In genomic region chr8:94995336-94995893, GRCm38 (mm10) we compare ENCODE assay signal across 9 mouse cellular contexts. TPM values are rescaled to one million over a fixed set of nuclear protein-coding genes. Genes with fewer than 3 reads are reported as not detected.
DNase-seq lines count a peak whose midpoint lies in the region; ATAC-seq and TF ChIP-seq lines count a peak whose summit lies in the region.
"Had no signal": no experiment of that assay in that cellular context is flagged by ENCODE, and none has a peak within 500 bp of the region (broad histone marks: within the 10 kb centered on the region; RNA-seq: fewer than 3 reads in every experiment).

No protein-coding gene starts in this region.

- H3K9me3 ChIP-seq in heart, postnatal 0 days (replicated peaks; ENCODE audit: control insufficient read depth, low read length), result no peaks in the 10 kb centered on the region
- no peaks in the 10 kb centered on the region for H3K9me3 ChIP-seq in hindbrain, embryonic 10.5 days
- H3K9me3 ChIP-seq in midbrain, embryonic 13.5 days, result no peaks in the 10 kb centered on the region

- no peaks in the 10 kb centered on the region for H3K27me3 ChIP-seq in heart, postnatal 0 days (ENCODE audit: control insufficient read depth, insufficient read depth, low read length)
- no peaks in the 10 kb centered on the region for H3K27me3 ChIP-seq in hindbrain, embryonic 10.5 days (ENCODE audit: insufficient read depth, poor library complexity, severe bottlenecking)
- H3K27me3 ChIP-seq in midbrain, embryonic 13.5 days, result no peaks in the 10 kb centered on the region

- TF ChIP-seq CTCF in heart, postnatal 0 days (IDR thresholded peaks at IDR 0.05; ENCODE audit: low read depth), result no peak
- no peak for TF ChIP-seq CTCF in lung, adult 2 months (IDR thresholded peaks at IDR 0.05; ENCODE audit: insufficient read depth, low read length)

- WGBS in heart, postnatal 0 days, result 75% methylated on average over 5 of the region's 5 CpGs
- WGBS in hindbrain, embryonic 10.5 days, result 52% methylated on average over 5 of the region's 5 CpGs
- WGBS in midbrain, embryonic 13.5 days, result 22% methylated on average over 5 of the region's 5 CpGs
- WGBS in lung, adult 2 months, result 61% methylated on average over 5 of the region's 5 CpGs

- intact Hi-C loops in heart, postnatal 36 days (cut with DNase I), result no loop called here

- H3K9ac ChIP-seq in heart, postnatal 0 days (replicated peaks; ENCODE audit: low read depth, low read length), result no peak overlapping the region
- peak overlapping the region; percentile 97 for H3K9ac ChIP-seq in midbrain, embryonic 13.5 days (replicated peaks)

- no peak for ATAC-seq in heart, postnatal 0 days (ENCODE audit: insufficient read depth, low read depth)
- no peak for ATAC-seq in midbrain, embryonic 13.5 days
- no peak for ATAC-seq in monocyte, adult 5-6 weeks (replicated peaks; ENCODE audit: insufficient number of reproducible peaks, low FRiP score, low TSS enrichment, poor library complexity, severe bottlenecking)

- 0 out of 2 replicates have a peak overlapping the region, but pooled peaks have one; percentile 8 for H3K27ac ChIP-seq in heart, postnatal 0 days (ENCODE audit: low read depth)
- H3K27ac ChIP-seq in hindbrain, embryonic 10.5 days, result peak overlapping the region; percentile 98
- H3K27ac ChIP-seq in midbrain, embryonic 13.5 days, result peak overlapping the region; percentile 96

- no peak for TF ChIP-seq EP300 in heart, postnatal 0 days (IDR thresholded peaks at IDR 0.05; ENCODE audit: low read depth)

- H3K36me3 ChIP-seq in heart, postnatal 0 days (replicated peaks; ENCODE audit: control insufficient read depth, insufficient read depth, low read length), result no peaks in the 10 kb centered on the region
- H3K36me3 ChIP-seq in hindbrain, embryonic 10.5 days, result peaks cover 14% of the 10 kb centered on the region; the same call in 1 of the 2 replicates
- H3K36me3 ChIP-seq in midbrain, embryonic 13.5 days, result no peaks in the 10 kb centered on the region

- no peak for DNase-seq in heart, postnatal 0 days (ENCODE audit: low spot score)
- DNase-seq in heart, postnatal 36 days, result no peak
- peak; percentile 75 for DNase-seq in adrenal gland, postnatal 14 days
- DNase-seq in hindbrain, embryonic 10.5 days (ENCODE audit: low spot score), result peak; percentile 22
- DNase-seq in thymus, postnatal 36 days, result no peak
- no peak for DNase-seq in lung, adult 2 months
- DNase-seq: thymus, postnatal 14 days had no signal

- H3K4me1 ChIP-seq in heart, postnatal 0 days (ENCODE audit: control insufficient read depth, insufficient read depth), result peaks cover 49% of the 10 kb centered on the region
- H3K4me1 ChIP-seq in hindbrain, embryonic 10.5 days (replicated peaks), result peaks cover 100% of the 10 kb centered on the region
- peaks cover 78% of the 10 kb centered on the region for H3K4me1 ChIP-seq in midbrain, embryonic 13.5 days (replicated peaks)
- H3K4me1 ChIP-seq in lung, adult 2 months (ENCODE audit: control insufficient read depth, insufficient read depth, low read length), result peaks cover 38% of the 10 kb centered on the region

- H3K4me3 ChIP-seq in heart, postnatal 0 days (ENCODE audit: low read depth, low read length), result no peak overlapping the region
- peak overlapping the region; percentile 61 for H3K4me3 ChIP-seq in hindbrain, embryonic 10.5 days
- peak overlapping the region; percentile 71 for H3K4me3 ChIP-seq in midbrain, embryonic 13.5 days (replicated peaks)
- H3K4me3 ChIP-seq in lung, adult 2 months (replicated peaks; ENCODE audit: extremely low read depth, low read depth, low read length), result no peak overlapping the region

- H3K4me2 ChIP-seq in heart, postnatal 0 days (ENCODE audit: low read depth, low read length), result no peak overlapping the region
- peak overlapping the region; percentile 98 for H3K4me2 ChIP-seq in midbrain, embryonic 13.5 days (replicated peaks)

- TF ChIP-seq POLR2A in lung, adult 2 months (IDR thresholded peaks at IDR 0.05; ENCODE audit: borderline replicate concordance, extremely low read depth, low read depth, low read length), result no peak

RNA-seq across cellular contexts. Expression of gene Adgrg1, which starts 20.9 kb away (rescaled TPM):
- total RNA-seq in heart, postnatal 0 days (2014; rRNA removed; ENCODE audit: low replicate concordance), result 8.0 and 19.2 TPM in 2 replicates
- polyA plus RNA-seq in heart, postnatal 0 days (2015; fragmentation: Nextera tagmentation; extraction: Ambion mirVana), result 5.6 and 6.6 TPM in 2 replicates
- 10 to 100 TPM; 42.5 to 62.0 TPM for total RNA-seq in heart, postnatal 36 days (2021)
- 35.5 and 54.3 TPM in 2 replicates for total RNA-seq in adrenal gland, postnatal 14 days (2021)
- polyA plus RNA-seq in hindbrain, embryonic 10.5 days (2016; fragmentation: Nextera tagmentation; extraction: Ambion mirVana), result 101 and 186 TPM in 2 replicates
- 189 and 212 TPM in 2 replicates for polyA plus RNA-seq in midbrain, embryonic 13.5 days (2015; fragmentation: Nextera tagmentation; extraction: Ambion mirVana)
- 192 and 233 TPM in 2 replicates for polyA plus RNA-seq in lung, adult 2 months (2012; rRNA removed)
- total RNA-seq in monocyte, adult 5-6 weeks (2017), result 2.2 to 16.6 TPM (median 4.6 TPM) in 3 replicates

RNA-seq across cellular contexts. Expression of gene Adgrg3, which starts 22.1 kb away (rescaled TPM):
- total RNA-seq in heart, postnatal 0 days (2014; rRNA removed; ENCODE audit: low replicate concordance), result 4.4 and 5.4 TPM in 2 replicates
- polyA plus RNA-seq in heart, postnatal 0 days (2015; fragmentation: Nextera tagmentation; extraction: Ambion mirVana), result 2.7 and 2.8 TPM in 2 replicates
- total RNA-seq in heart, postnatal 36 days (2021), result 1 to 10 TPM; 1.9 to 2.1 TPM
- 4.0 and 4.2 TPM in 2 replicates for total RNA-seq in adrenal gland, postnatal 14 days (2021)
- 3.2 and 3.5 TPM in 2 replicates for polyA plus RNA-seq in hindbrain, embryonic 10.5 days (2016; fragmentation: Nextera tagmentation; extraction: Ambion mirVana)
- polyA plus RNA-seq in midbrain, embryonic 13.5 days (2015; fragmentation: Nextera tagmentation; extraction: Ambion mirVana), result 0.96 and 1.3 TPM in 2 replicates
- 15.4 and 18.9 TPM in 2 replicates for polyA plus RNA-seq in lung, adult 2 months (2012; rRNA removed)
- total RNA-seq in monocyte, adult 5-6 weeks (2017), result 2.9 to 15.5 TPM (median 10.1 TPM) in 3 replicates

RNA-seq across cellular contexts. Expression of gene Drc7, which starts 59.5 kb away (rescaled TPM):
- not detected in 2 replicates for total RNA-seq in heart, postnatal 0 days (2014; rRNA removed; ENCODE audit: low replicate concordance)
- 0.12 TPM in 1 of 2 replicates, not detected in the other for polyA plus RNA-seq in heart, postnatal 0 days (2015; fragmentation: Nextera tagmentation; extraction: Ambion mirVana)
- total RNA-seq in heart, postnatal 36 days (2021), result not detected
- total RNA-seq in adrenal gland, postnatal 14 days (2021), result not detected in 2 replicates
- 0.68 and 0.88 TPM in 2 replicates for polyA plus RNA-seq in hindbrain, embryonic 10.5 days (2016; fragmentation: Nextera tagmentation; extraction: Ambion mirVana)
- 0.24 and 0.58 TPM in 2 replicates for polyA plus RNA-seq in midbrain, embryonic 13.5 days (2015; fragmentation: Nextera tagmentation; extraction: Ambion mirVana)
- polyA plus RNA-seq in lung, adult 2 months (2012; rRNA removed), result 14.0 and 18.5 TPM in 2 replicates
- total RNA-seq in monocyte, adult 5-6 weeks (2017), result not detected in 3 replicates

Comparison
In these comparisons a context has a peak if more than half of its experiments do, and no peak if none do; other contexts are left out.
1. DNase-seq: peak in adrenal gland, postnatal 14 days (single experiment) and hindbrain, embryonic 10.5 days (single experiment); none in heart, postnatal 0 days (single experiment), heart, postnatal 36 days (0 of 2), thymus, postnatal 36 days (0 of 2) and lung, adult 2 months (single experiment).
2. H3K27ac ChIP-seq: peak in every context shown above with its lines; median percentile 98 in hindbrain, embryonic 10.5 days; 96 in midbrain, embryonic 13.5 days; 8 in heart, postnatal 0 days.
3. H3K4me3 ChIP-seq: peak in hindbrain, embryonic 10.5 days (single experiment) and midbrain, embryonic 13.5 days (single experiment); none in heart, postnatal 0 days (single experiment) and lung, adult 2 months (single experiment).